Mouse (Mus musculus) thymus, adult 2 months (tissue): ENCODE measurements at regions not wholly inside any gene's neighbourhood (a gene's known extent, or its start where the extent isn't known, plus 50 kb on each side); places are given as distances from the start of the nearest gene placed in this dataset.

ENCODE experiments used
- DNase-seq: peaks from one replicate; pipeline ENCODE4 v3.0.0; 2021
- H3K27ac ChIP-seq: fragments of 200-500 bp; 2 replicates; pipeline ENCODE4 v1.5.1; 2012; ENCODE audit warnings: low read length, control low read depth; ENCODE audit not compliant: control insufficient read depth, insufficient read depth
- H3K27me3 ChIP-seq: fragments of 200-500 bp; 2 replicates; pipeline ENCODE4 v1.6.1; 2012; ENCODE audit warnings: mild to moderate bottlenecking, low read length, moderate library complexity, mixed read lengths; ENCODE audit not compliant: control insufficient read depth, insufficient read depth
- H3K36me3 ChIP-seq: fragments of 200-500 bp; 2 replicates; pipeline ENCODE4 v1.6.1; 2012; ENCODE audit warnings: mild to moderate bottlenecking, low read length, moderate library complexity; ENCODE audit not compliant: control insufficient read depth, insufficient read depth
- H3K4me1 ChIP-seq: fragments of 200-500 bp; replicated peaks from 2 replicates; pipeline ENCODE4 v1.6.1; 2012; ENCODE audit warnings: low read length; ENCODE audit not compliant: control insufficient read depth, insufficient read depth
- H3K4me3 ChIP-seq: fragments of 200-500 bp; 2 replicates; pipeline ENCODE4 v1.5.1; 2012; ENCODE audit warnings: mild to moderate bottlenecking, low read length, control low read depth, moderate library complexity; ENCODE audit not compliant: control insufficient read depth, insufficient read depth
- CTCF ChIP-seq: fragments of 200-500 bp; IDR thresholded peaks from 2 replicates; pipeline ENCODE4 v1.5.1; 2012; ENCODE audit warnings: mild to moderate bottlenecking, control low read depth, low read length, moderate library complexity, borderline replicate concordance; ENCODE audit not compliant: control insufficient read depth, poor library complexity, insufficient read depth; ENCODE audit errors: extremely low read depth
- POLR2A ChIP-seq: fragments of 200-500 bp; IDR thresholded peaks from 2 replicates; pipeline ENCODE4 v1.6.1; 2012; ENCODE audit warnings: mild to moderate bottlenecking, low read length, control low read depth, moderate library complexity; ENCODE audit not compliant: control insufficient read depth, poor library complexity, insufficient read depth; ENCODE audit errors: extremely low read depth
- WGBS: fragments of 180-500 bp; shearing (Covaris S2); methylation state at CpG from one replicate; pipeline ENCODE4 v1.1.7; 2018; 5-methylcytosine and 5-hydroxymethylcytosine counted together

- TF ChIP-seq POLR2A (no peak), CTCF (no peak)
- Histone ChIP-seq H3K4me3 (no peak overlapping the region), H3K36me3 (no peaks in the 10 kb centered on the region), H3K27me3 (no peaks in the 10 kb centered on the region), H3K4me1 (no peaks in the 10 kb centered on the region), H3K27ac (no peak overlapping the region)
- DNase-seq = no peak
Measured at GRCm38 (mm10) chr14:36155757-36156156, 61.0 kb downstream of the 4930474N05Rik start.

DNA sequence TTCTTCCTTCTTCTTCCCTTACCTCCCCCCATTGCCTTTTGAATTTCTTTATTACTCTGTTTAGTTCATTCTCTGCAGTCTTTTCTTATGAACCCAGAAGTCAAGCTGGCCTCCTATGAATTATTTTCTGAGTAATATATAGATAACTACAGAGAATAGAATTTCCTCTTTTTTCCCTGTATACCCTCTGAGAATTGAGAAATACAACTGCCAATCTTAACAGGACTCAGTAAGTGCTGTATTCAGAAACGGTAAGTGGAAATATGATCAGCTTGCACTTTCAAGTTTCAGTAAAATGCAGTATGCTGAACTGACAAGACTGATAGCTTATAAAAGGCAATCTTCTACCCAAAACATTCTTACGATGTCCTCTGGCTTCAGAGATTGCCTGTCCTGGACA lies 61.5 kb downstream of the 4930474N05Rik start:
- DNase-seq = no peak
- TF ChIP-seq CTCF = no peak
- TF ChIP-seq POLR2A = no peak
- Histone ChIP-seq H3K4me1 (no peaks in the 10 kb centered on the region), H3K36me3 (no peaks in the 10 kb centered on the region), H3K27ac (no peak overlapping the region), H3K4me3 (no peak overlapping the region), H3K27me3 (no peaks in the 10 kb centered on the region)
- WGBS = 51% methylated on average over 2 of the region's 2 CpGs

DNA sequence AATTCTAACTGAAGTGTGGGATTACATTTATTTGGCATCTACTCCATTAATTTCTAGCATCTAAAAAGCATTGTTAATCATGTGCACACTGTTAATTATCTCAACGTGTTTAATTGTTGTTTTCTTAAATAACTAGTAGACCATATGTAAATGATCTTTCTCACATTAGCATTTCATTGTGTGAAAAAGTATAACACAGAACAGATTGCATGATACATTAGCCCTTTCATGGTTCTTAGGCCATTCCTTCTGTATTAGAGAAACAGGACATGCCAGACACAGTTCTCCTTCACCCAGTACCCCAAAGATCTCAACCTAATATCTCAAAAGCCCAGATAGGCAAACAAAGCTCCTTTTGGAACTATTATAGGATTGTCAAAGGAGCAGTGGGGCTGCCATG lies 89.0 kb downstream of the 4930474N05Rik start:
- WGBS = 60% methylated on average over 1 of the region's 1 CpGs
- no peak for TF ChIP-seq POLR2A
- TF ChIP-seq CTCF = no peak
- DNase-seq = no peak
- Histone ChIP-seq H3K27me3 (no peaks in the 10 kb centered on the region), H3K4me1 (no peaks in the 10 kb centered on the region), H3K36me3 (no peaks in the 10 kb centered on the region), H3K4me3 (no peak overlapping the region), H3K27ac (no peak overlapping the region)

DNA sequence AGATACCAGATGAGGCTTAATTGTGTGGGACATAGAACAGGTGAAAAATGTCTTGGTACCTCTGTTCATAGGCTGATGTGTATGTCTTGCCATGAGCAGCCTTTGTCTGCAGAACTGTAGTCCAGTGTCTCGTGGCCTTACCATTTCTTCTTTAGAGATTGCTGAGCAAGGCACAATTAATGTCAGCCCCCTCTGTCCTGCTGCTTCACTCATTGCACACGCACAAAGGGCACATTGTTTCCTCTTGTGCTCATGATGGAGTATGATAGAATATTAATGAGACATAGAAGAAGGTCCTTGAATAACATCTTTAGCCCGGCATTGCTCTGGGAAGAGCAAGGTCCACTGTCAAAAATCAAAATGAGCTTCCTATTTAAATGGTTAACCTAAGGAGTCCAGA lies 101.8 kb downstream of the 4930474N05Rik start:
- 87% methylated on average over 3 of the region's 3 CpGs for WGBS
- Histone ChIP-seq H3K4me3 (no peak overlapping the region), H3K36me3 (no peaks in the 10 kb centered on the region), H3K27ac (no peak overlapping the region), H3K27me3 (no peaks in the 10 kb centered on the region), H3K4me1 (no peaks in the 10 kb centered on the region)
- DNase-seq = no peak
- no peak for TF ChIP-seq CTCF
- TF ChIP-seq POLR2A = no peak

GRCm38 (mm10) chr14:36198396-36198795 lies 103.7 kb downstream of the 4930474N05Rik start:
- DNase-seq = no peak

GRCm38 (mm10) chr14:36203855-36204254 lies 109.1 kb downstream of the 4930474N05Rik start:
- Histone ChIP-seq H3K36me3 (no peaks in the 10 kb centered on the region), H3K27me3 (no peaks in the 10 kb centered on the region), H3K27ac (no peak overlapping the region), H3K4me1 (no peaks in the 10 kb centered on the region), H3K4me3 (no peak overlapping the region)
- TF ChIP-seq POLR2A (no peak), CTCF (no peak)
- WGBS = 93% methylated on average over 1 of the region's 1 CpGs
- no peak for DNase-seq

More at GRCm38 (mm10) chr14:36198396-36198795, 103.7 kb downstream of the 4930474N05Rik start:
- H3K27ac ChIP-seq = no peak overlapping the region
- no peak overlapping the region for H3K4me3 ChIP-seq
- no peaks in the 10 kb centered on the region for H3K4me1 ChIP-seq
- TF ChIP-seq CTCF = no peak
- no peak for TF ChIP-seq POLR2A
- H3K36me3 ChIP-seq = no peaks in the 10 kb centered on the region
- H3K27me3 ChIP-seq = no peaks in the 10 kb centered on the region
- 97% methylated on average over 5 of the region's 5 CpGs for WGBS

- no peak overlapping the region for H3K4me3 ChIP-seq
- no peaks in the 10 kb centered on the region for H3K36me3 ChIP-seq
- no peaks in the 10 kb centered on the region for H3K4me1 ChIP-seq
- 57% methylated on average over 4 of the region's 4 CpGs for WGBS
- DNase-seq = peak; percentile 68
- TF ChIP-seq POLR2A = no peak
- no peak for TF ChIP-seq CTCF
- H3K27me3 ChIP-seq = no peaks in the 10 kb centered on the region
- H3K27ac ChIP-seq = no peak overlapping the region
Measured at GRCm38 (mm10) chr14:36212830-36213229, 118.1 kb downstream of the 4930474N05Rik start.
